10 mouse cellular contexts compared by ENCODE assay signal in the genomic region with DNA sequence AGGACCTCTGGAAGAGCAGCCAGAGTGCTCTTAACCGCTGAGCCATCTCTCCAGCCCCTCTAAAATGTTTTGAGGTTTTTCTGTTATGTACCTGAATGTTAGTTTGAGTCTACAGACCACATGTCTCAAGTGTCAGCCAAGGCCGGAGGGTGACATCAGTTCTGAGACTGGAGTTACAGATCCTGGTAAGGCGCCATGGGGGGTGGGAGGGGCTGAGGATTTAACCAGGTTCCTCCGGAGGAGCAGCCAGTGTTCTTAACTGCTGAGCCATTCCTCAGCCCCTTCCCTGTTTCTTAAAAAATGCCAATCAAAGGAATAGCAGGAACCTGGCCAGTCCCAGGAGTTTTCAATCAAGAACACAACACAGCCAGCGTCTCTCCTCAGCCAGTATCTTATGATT. TPM values are rescaled to one million over a fixed set of nuclear protein-coding genes. Genes with fewer than 3 reads are reported as not detected.
A peak's percentile ranks its signal among the peaks of the same experiment; 100 is the strongest.
DNase-seq lines count a peak whose midpoint lies in the region; ATAC-seq and TF ChIP-seq lines count a peak whose summit lies in the region.
"Had no signal": no experiment of that assay in that cellular context is flagged by ENCODE, and none has a peak within 500 bp of the region (broad histone marks: within the 10 kb centered on the region; RNA-seq: fewer than 3 reads in every experiment).

No protein-coding gene starts in this region.

- H3K4me3 ChIP-seq in liver, embryonic 11.5 days (ENCODE audit: low read depth, low read length) = peak overlapping the region; percentile 99
- H3K4me3 ChIP-seq in ES-Bruce4 (ENCODE audit: low read depth, low read length) = peak overlapping the region; percentile 45; the same call in 1 of the 2 replicates
- H3K4me3 ChIP-seq in limb, embryonic 15.5 days = peak overlapping the region; percentile 81

- H3K9me3 ChIP-seq in liver, embryonic 11.5 days (ENCODE audit: control insufficient read depth, low read length) = no peaks in the 10 kb centered on the region
- no peaks in the 10 kb centered on the region for H3K9me3 ChIP-seq in ES-Bruce4 (replicated peaks; ENCODE audit: control insufficient read depth, insufficient read depth, low read length, poor library complexity, severe bottlenecking)
- no peaks in the 10 kb centered on the region for H3K9me3 ChIP-seq in limb, embryonic 15.5 days

- DNase-seq in liver, embryonic 11.5 days (ENCODE audit: low spot score) = no peak
- DNase-seq in liver (no peak), NIH3T3 (ENCODE audit: low read depth) (peak; percentile 59)
- DNase-seq in right cerebral cortex, postnatal 36 days (ENCODE audit: low spot score in 2 of 2) = no peak
- DNase-seq: cerebellum, postnatal 14 days; heart, postnatal 10 days; lung, adult 18-20 months had no signal

- TF ChIP-seq CTCF in ES-Bruce4 (IDR thresholded peaks at IDR 0.05; ENCODE audit: low read depth, low read length) = no peak

- TF ChIP-seq POLR2A in ES-Bruce4 (IDR thresholded peaks at IDR 0.05; ENCODE audit: insufficient read depth, low read length) = no peak

- TF ChIP-seq EP300 in ES-Bruce4 (IDR thresholded peaks at IDR 0.05; ENCODE audit: insufficient read depth, low read depth, low read length) = no peak

- H3K36me3 ChIP-seq in liver, embryonic 11.5 days (ENCODE audit: control insufficient read depth, insufficient read depth, low read length) = no peaks in the 10 kb centered on the region
- no peaks in the 10 kb centered on the region for H3K36me3 ChIP-seq in ES-Bruce4 (ENCODE audit: control insufficient read depth, insufficient read depth, low read length, poor library complexity, severe bottlenecking)
- no peaks in the 10 kb centered on the region for H3K36me3 ChIP-seq in limb, embryonic 15.5 days

- no peaks in the 10 kb centered on the region for H3K27me3 ChIP-seq in liver, embryonic 11.5 days (replicated peaks; ENCODE audit: control insufficient read depth, insufficient read depth, low read length)
- H3K27me3 ChIP-seq in ES-Bruce4 (ENCODE audit: control insufficient read depth, insufficient read depth, low read length, poor library complexity, severe bottlenecking) = no peaks in the 10 kb centered on the region
- H3K27me3 ChIP-seq in limb, embryonic 15.5 days = no peaks in the 10 kb centered on the region

- peak overlapping the region; percentile 98 for H3K4me2 ChIP-seq in liver, embryonic 11.5 days
- H3K4me2 ChIP-seq in limb, embryonic 15.5 days = no peak overlapping the region; the same call in 1 of the 2 replicates

- 57% methylated on average over 5 of the region's 5 CpGs for WGBS in liver, embryonic 11.5 days
- 34% methylated on average over 5 of the region's 5 CpGs for WGBS in limb, embryonic 15.5 days

- H3K27ac ChIP-seq in liver, embryonic 11.5 days (ENCODE audit: low read depth, low read length) = peak overlapping the region; percentile 19
- peak overlapping the region; percentile 13; the same call in 1 of the 2 replicates for H3K27ac ChIP-seq in ES-Bruce4 (ENCODE audit: insufficient read depth, low read length)
- no peak overlapping the region for H3K27ac ChIP-seq in limb, embryonic 15.5 days

- no peak for ATAC-seq in liver, embryonic 11.5 days (replicated peaks; ENCODE audit: low FRiP score)
- ATAC-seq in limb, embryonic 15.5 days (ENCODE audit: insufficient number of reproducible peaks, low FRiP score, low TSS enrichment, low read depth) = no peak
- ATAC-seq in monocyte, adult 5-6 weeks (replicated peaks; ENCODE audit: insufficient number of reproducible peaks, low FRiP score, low TSS enrichment, poor library complexity, severe bottlenecking) = no peak

- H3K9ac ChIP-seq in liver, embryonic 11.5 days (ENCODE audit: low read depth, low read length) = peak overlapping the region; percentile 94; the same call in 1 of the 2 replicates
- peak overlapping the region; percentile 95; the same call in 1 of the 2 replicates for H3K9ac ChIP-seq in ES-Bruce4 (ENCODE audit: low read depth, poor library complexity, severe bottlenecking)
- H3K9ac ChIP-seq in limb, embryonic 15.5 days = no peak overlapping the region

- H3K4me1 ChIP-seq in liver, embryonic 11.5 days (replicated peaks; ENCODE audit: control insufficient read depth, insufficient read depth, low read length) = peaks cover 51% of the 10 kb centered on the region
- no peaks in the 10 kb centered on the region for H3K4me1 ChIP-seq in ES-Bruce4 (ENCODE audit: control insufficient read depth, insufficient read depth, low read length)
- H3K4me1 ChIP-seq in limb, embryonic 15.5 days = peaks cover 36% of the 10 kb centered on the region

RNA-seq across cellular contexts. Expression of a gene that starts 1.4 kb away (rescaled TPM):
- polyA plus RNA-seq in liver, embryonic 11.5 days (2014; fragmentation: Nextera tagmentation; extraction: Ambion mirVana) = 22.5 and 26.1 TPM in 2 replicates
- polyA plus RNA-seq in ES-Bruce4 (2011; ENCODE audit: insufficient read depth, insufficient read length, low read depth, missing spikeins) = 58.9 and 62.4 TPM in 2 replicates
- polyA plus RNA-seq in limb, embryonic 15.5 days (2015; fragmentation: Nextera tagmentation; extraction: Ambion mirVana) = 15.1 and 17.0 TPM in 2 replicates
- total RNA-seq in monocyte, adult 5-6 weeks (2017) = 44.1 to 51.4 TPM (median 46.2 TPM) in 3 replicates

Comparison
In these comparisons a context has a peak if more than half of its experiments do, and no peak if none do; other contexts are left out.
1. H3K4me3 ChIP-seq: peak in every context shown above with its lines; median percentile 99 in liver, embryonic 11.5 days; 81 in limb, embryonic 15.5 days; 45 in ES-Bruce4.